Mouse (Mus musculus) regulatory T cell (primary cell): ENCODE measurements around the gene Ube3b.

ENCODE experiments used
- in situ Hi-C: fragments of 300-600 bp; cut with MboI, MseI; formaldehyde crosslinking; loops from one replicate; pipeline ENCODE4 v1.15.1; 2025; ENCODE audit warnings: high pct_unique_total_duplicates

The Ube3b gene

GRCm38 (mm10) chr5:114373581-114373980 is 6.8 kb upstream of the Ube3b start:
- in situ Hi-C loops = loop anchor here (10.0 kb wide), 1 partner anchor 49 kb away; no protein-coding TSS in a partner anchor

- in situ Hi-C loops = loop anchor here (10.0 kb wide), 1 partner anchor 50 kb away; no protein-coding TSS in a partner anchor
These were observed 5.8 kb upstream of the Ube3b start for GRCm38 (mm10) chr5:114374409-114375213.

GRCm38 (mm10) chr5:114378177-114378920 is 2.1 kb upstream of the Ube3b start:
- in situ Hi-C loops = loop anchor here (10.0 kb wide), 1 partner anchor 54 kb away; no protein-coding TSS in a partner anchor

GRCm38 (mm10) chr5:114378936-114379335 is 1.5 kb upstream of the Ube3b start:
- in situ Hi-C loops = loop anchor here (10.0 kb wide), 1 partner anchor 54 kb away; no protein-coding TSS in a partner anchor

GRCm38 (mm10) chr5:114379763-114380162 is 644 bp upstream of the Ube3b start:
- in situ Hi-C loops = loop anchor here (10.0 kb wide), 1 partner anchor 55 kb away; no protein-coding TSS in a partner anchor

- in situ Hi-C loops = no loop called here
These were observed 575 bp downstream of the Ube3b start for GRCm38 (mm10) chr5:114381013-114381351.

GRCm38 (mm10) chr5:114383184-114383904 is 2.9 kb downstream of the Ube3b start:
- in situ Hi-C loops = no loop called here

- in situ Hi-C loops = no loop called here
These were observed 4.0 kb downstream of the Ube3b start for GRCm38 (mm10) chr5:114384448-114384847.

GRCm38 (mm10) chr5:114393169-114393568 is 12.8 kb downstream of the Ube3b start:
- in situ Hi-C loops = no loop called here

- in situ Hi-C loops = loop anchor here (25.0 kb wide), 1 partner anchor 894 kb away; no protein-coding TSS in a partner anchor
These were observed 26.2 kb downstream of the Ube3b start for GRCm38 (mm10) chr5:114406592-114406991.

- in situ Hi-C loops = loop anchor here (25.0 kb wide), 1 partner anchor 895 kb away; no protein-coding TSS in a partner anchor
These were observed 26.9 kb downstream of the Ube3b start for GRCm38 (mm10) chr5:114407269-114407668.

GRCm38 (mm10) chr5:114407810-114408209 is 27.4 kb downstream of the Ube3b start:
- in situ Hi-C loops = loop anchor here (25.0 kb wide), 1 partner anchor 896 kb away; no protein-coding TSS in a partner anchor

GRCm38 (mm10) chr5:114408846-114409245 is 28.4 kb downstream of the Ube3b start:
- in situ Hi-C loops = loop anchor here (25.0 kb wide), 1 partner anchor 897 kb away; no protein-coding TSS in a partner anchor

GRCm38 (mm10) chr5:114410429-114410828 is 30.0 kb downstream of the Ube3b start:
- in situ Hi-C loops = loop anchor here (25.0 kb wide), 1 partner anchor 898 kb away; no protein-coding TSS in a partner anchor

- in situ Hi-C loops = loop anchor here (25.0 kb wide), 1 partner anchor 900 kb away; no protein-coding TSS in a partner anchor
These were observed 32.1 kb downstream of the Ube3b start for GRCm38 (mm10) chr5:114412361-114412998.

- in situ Hi-C loops = loop anchor here (25.0 kb wide), 1 partner anchor 901 kb away; no protein-coding TSS in a partner anchor
These were observed 32.8 kb downstream of the Ube3b start for GRCm38 (mm10) chr5:114413067-114413735.

- in situ Hi-C loops = loop anchor here (25.0 kb wide), 1 partner anchor 903 kb away; no protein-coding TSS in a partner anchor
These were observed 35.2 kb downstream of the Ube3b start for GRCm38 (mm10) chr5:114415606-114416005.

- in situ Hi-C loops = loop anchor here (25.0 kb wide), 1 partner anchor 905 kb away; no protein-coding TSS in a partner anchor
These were observed 36.4 kb downstream of the Ube3b start for GRCm38 (mm10) chr5:114416855-114417254.

GRCm38 (mm10) chr5:114418541-114418940 is 38.1 kb downstream of the Ube3b start:
- in situ Hi-C loops = loop anchor here (25.0 kb wide), 1 partner anchor 906 kb away; no protein-coding TSS in a partner anchor
